Mouse (Mus musculus) CH12.LX (cell line): ENCODE data around the gene Gm20538. TPM values are rescaled to one million over a fixed set of nuclear protein-coding genes. Genes with fewer than 3 reads are reported as not detected.

Source experiments
- DNase-seq: peaks from one replicate; pipeline ENCODE4 v3.0.0-alpha.2; 2013; ENCODE audit errors: extremely low read depth
- H3K27ac ChIP-seq: 2 replicates; pipeline ENCODE4 v1.5.1; 2012; ENCODE audit warnings: low read depth, mild to moderate bottlenecking, control low read depth, moderate library complexity; ENCODE audit not compliant: insufficient read depth
- H3K27me3 ChIP-seq: replicated peaks from 2 replicates; pipeline ENCODE3; 2012; ENCODE audit warnings: inconsistent platforms
- H3K36me3 ChIP-seq, 2 experiments: replicated peaks in 1 of 2; 2 replicates each; pipeline versions ENCODE3 to v1.6.1; 2012; ENCODE audit warnings: inconsistent platforms in 1 of 2, low read length in 1 of 2, mild to moderate bottlenecking in 1 of 2, mixed read lengths in 1 of 2, moderate library complexity in 1 of 2; ENCODE audit not compliant: control insufficient read depth in 1 of 2, insufficient read depth in 1 of 2
- H3K4me1 ChIP-seq, 2 experiments: 2 replicates each; pipeline ENCODE4 v1.6.1; 2012; ENCODE audit warnings: inconsistent platforms in 1 of 2, moderate library complexity in 1 of 2; ENCODE audit not compliant: insufficient read depth in 2 of 2, control insufficient read depth in 1 of 2
- H3K4me2 ChIP-seq: 2 replicates; pipeline ENCODE4 v1.6.1; 2012; ENCODE audit warnings: low read depth, mild to moderate bottlenecking, control low read depth; ENCODE audit not compliant: poor library complexity, insufficient read depth, severe bottlenecking
- H3K4me3 ChIP-seq, 3 experiments: fragments of 150-350 bp in 1 of 3; sonication (generic) in 1 of 3; replicated peaks in 1 of 3; 2 replicates each; pipeline versions ENCODE3 to v1.5.1; 2011 to 2012; ENCODE audit warnings: low read depth in 2 of 3, low read length in 2 of 3, mild to moderate bottlenecking in 2 of 3, moderate library complexity in 2 of 3, control low read depth in 1 of 3, improper control_type of control experiment in 1 of 3, inconsistent platforms in 1 of 3, mixed read lengths in 1 of 3; ENCODE audit not compliant: poor library complexity in 1 of 3
- H3K79me2 ChIP-seq: replicated peaks from 2 replicates; pipeline ENCODE4 v1.6.1; 2012; ENCODE audit warnings: mild to moderate bottlenecking, moderate library complexity; ENCODE audit not compliant: control insufficient read depth, poor library complexity, insufficient read depth, severe bottlenecking; ENCODE audit errors: extremely low read depth
- H3K9ac ChIP-seq: 2 replicates; pipeline ENCODE4 v1.6.1; 2012; ENCODE audit warnings: low read depth, mild to moderate bottlenecking, control low read depth, moderate library complexity; ENCODE audit not compliant: insufficient read depth
- H3K9me3 ChIP-seq: replicated peaks from 2 replicates; pipeline ENCODE3; 2012; ENCODE audit warnings: low read length, inconsistent platforms, mixed read lengths
- BHLHE40 ChIP-seq: IDR thresholded peaks from 2 replicates; pipeline ENCODE4 v1.6.1; 2011; ENCODE audit warnings: mild to moderate bottlenecking, low read depth, low read length, improper control_type of control experiment
- CHD1 ChIP-seq: IDR thresholded peaks from 2 replicates; pipeline ENCODE4 v1.6.1; 2012; ENCODE audit warnings: low read depth, low read length, improper control_type of control experiment, inconsistent platforms
- ELF1 ChIP-seq: IDR thresholded peaks from 2 replicates; pipeline ENCODE4 v1.6.1; 2014; ENCODE audit warnings: low read depth, mild to moderate bottlenecking, inconsistent platforms, low read length, improper control_type of control experiment
- GABPA ChIP-seq: IDR thresholded peaks from 2 replicates; pipeline ENCODE4 v1.6.1; 2012; ENCODE audit warnings: low read depth, low read length, improper control_type of control experiment, inconsistent platforms; ENCODE audit not compliant: insufficient replicate concordance
- HCFC1 ChIP-seq: IDR thresholded peaks from 2 replicates; pipeline ENCODE4 v1.6.1; 2012; ENCODE audit warnings: low read depth, mild to moderate bottlenecking, inconsistent platforms, low read length, improper control_type of control experiment
- JUN ChIP-seq: IDR thresholded peaks from 2 replicates; pipeline ENCODE4 v1.6.1; 2011; ENCODE audit warnings: low read depth, mild to moderate bottlenecking, low read length, improper control_type of control experiment, moderate library complexity; ENCODE audit not compliant: insufficient read depth
- KAT2A ChIP-seq: IDR thresholded peaks from 2 replicates; pipeline ENCODE4 v1.6.1; 2012; ENCODE audit warnings: low read length, improper control_type of control experiment, inconsistent platforms; ENCODE audit not compliant: insufficient replicate concordance
- MAFK ChIP-seq: IDR thresholded peaks from 2 replicates; pipeline ENCODE4 v1.6.1; 2011; ENCODE audit warnings: low read length, improper control_type of control experiment; ENCODE audit not compliant: insufficient replicate concordance
- MAX ChIP-seq: IDR thresholded peaks from 2 replicates; pipeline ENCODE4 v1.6.1; 2011; ENCODE audit warnings: low read length, improper control_type of control experiment
- MAZ ChIP-seq: IDR thresholded peaks from 2 replicates; pipeline ENCODE4 v1.6.1; 2012; ENCODE audit warnings: low read depth, mild to moderate bottlenecking, inconsistent platforms, low read length, improper control_type of control experiment, moderate library complexity
- MYC ChIP-seq: IDR thresholded peaks from 2 replicates; pipeline ENCODE4 v1.6.1; 2011; ENCODE audit warnings: low read depth, mild to moderate bottlenecking, improper control_type of control experiment, low read length
- POLR2A ChIP-seq: IDR thresholded peaks from 2 replicates; pipeline ENCODE4 v1.6.1; 2011; ENCODE audit warnings: low read depth, mild to moderate bottlenecking, improper control_type of control experiment, low read length
- RCOR1 ChIP-seq: conservative IDR thresholded peaks from 2 replicates; pipeline ENCODE4 v1.6.1; 2012; ENCODE audit warnings: low read depth, mild to moderate bottlenecking, inconsistent platforms, low read length, improper control_type of control experiment
- SIN3A ChIP-seq: IDR thresholded peaks from 2 replicates; pipeline ENCODE4 v1.6.1; 2012; ENCODE audit warnings: low read length, improper control_type of control experiment, inconsistent platforms
- SMC3 ChIP-seq: IDR thresholded peaks from 2 replicates; pipeline ENCODE4 v1.6.1; 2011; ENCODE audit warnings: low read depth, low read length, improper control_type of control experiment
- TBP ChIP-seq: conservative IDR thresholded peaks from 2 replicates; pipeline ENCODE4 v1.6.1; 2011; ENCODE audit warnings: low read depth, low read length, improper control_type of control experiment
- ZC3H11A ChIP-seq: IDR thresholded peaks from 2 replicates; pipeline ENCODE4 v1.6.1; 2012; ENCODE audit warnings: low read depth, mild to moderate bottlenecking, inconsistent platforms, low read length, improper control_type of control experiment
- ZKSCAN1 ChIP-seq: IDR thresholded peaks from 2 replicates; pipeline ENCODE4 v1.6.1; 2012; ENCODE audit warnings: low read depth, inconsistent platforms, low read length, improper control_type of control experiment, borderline replicate concordance
- dilution Hi-C: fragments of 300-500 bp; cut with MboI; formaldehyde crosslinking; loops from 2 replicates; pipeline ENCODE4 v1.14.3; 2020; ENCODE audit warnings: low sequenced_read_pairs; ENCODE audit not compliant: extremely low pct_unique_long_range_greater_than_20kb, extremely low pct_ligation_motif_present
- in situ Hi-C: fragments of 300-500 bp; cut with MboI; formaldehyde crosslinking; loops from 3 replicates; pipeline ENCODE4 v1.14.3; 2019; ENCODE audit warnings: low sequenced_read_pairs, low pct_ligation_motif_present, low pct_unique_long_range_greater_than_20kb, mixed read lengths
- polyA plus RNA-seq: library from polyadenylated mRNA; unstranded; fragments of >175 nt; gene quantifications from 2 replicates; pipeline ENCODE4 v1.2.1, GENCODE M21; 2012; ENCODE audit warnings: low read depth; ENCODE audit not compliant: insufficient read length
- total RNA-seq, 2 experiments: library from RNA; depleted of rRNA; stranded (reverse); fragments of 300-350 nt in 1 of 2; fragments of >200 nt in 1 of 2; gene quantifications; 2 replicates each; pipeline ENCODE4 v1.2.3; 2012 to 2014

The Gm20538 gene
- total and polyA plus RNA-seq, 3 experiments = 1.7 TPM; not detected in 2

DNA sequence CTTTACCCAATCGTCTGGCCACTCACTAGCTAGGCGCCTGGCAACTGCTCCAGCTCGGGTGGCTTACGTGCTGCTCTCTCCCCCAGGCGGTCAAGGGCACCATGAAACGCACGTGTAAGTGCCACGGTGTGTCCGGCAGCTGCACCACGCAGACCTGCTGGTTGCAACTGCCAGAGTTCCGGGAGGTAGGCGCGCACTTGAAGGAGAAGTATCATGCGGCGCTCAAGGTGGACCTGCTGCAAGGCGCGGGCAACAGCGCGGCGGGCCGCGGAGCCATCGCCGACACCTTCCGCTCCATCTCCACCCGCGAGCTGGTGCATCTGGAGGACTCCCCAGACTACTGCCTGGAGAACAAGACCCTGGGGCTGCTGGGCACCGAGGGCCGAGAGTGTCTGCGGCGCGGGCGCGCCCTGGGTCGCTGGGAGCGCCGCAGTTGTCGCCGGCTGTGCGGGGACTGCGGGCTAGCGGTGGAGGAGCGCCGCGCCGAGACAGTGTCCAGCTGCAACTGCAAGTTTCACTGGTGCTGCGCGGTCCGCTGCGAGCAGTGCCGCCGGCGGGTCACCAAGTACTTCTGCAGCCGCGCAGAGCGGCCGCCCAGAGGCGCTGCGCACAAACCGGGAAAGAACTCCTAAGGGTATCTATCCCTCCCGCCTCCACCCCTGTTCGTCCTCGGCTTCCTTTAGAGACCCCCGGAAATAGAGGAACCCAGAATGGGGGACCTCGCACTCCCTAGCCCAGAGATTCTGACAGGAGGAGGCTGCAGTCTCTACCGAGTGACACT is 41.0 kb downstream of the Gm20538 start:
- no peak overlapping the region for H3K4me3 ChIP-seq
- no peak overlapping the region for H3K4me2 ChIP-seq
- no peak overlapping the region for H3K9ac ChIP-seq

DNA sequence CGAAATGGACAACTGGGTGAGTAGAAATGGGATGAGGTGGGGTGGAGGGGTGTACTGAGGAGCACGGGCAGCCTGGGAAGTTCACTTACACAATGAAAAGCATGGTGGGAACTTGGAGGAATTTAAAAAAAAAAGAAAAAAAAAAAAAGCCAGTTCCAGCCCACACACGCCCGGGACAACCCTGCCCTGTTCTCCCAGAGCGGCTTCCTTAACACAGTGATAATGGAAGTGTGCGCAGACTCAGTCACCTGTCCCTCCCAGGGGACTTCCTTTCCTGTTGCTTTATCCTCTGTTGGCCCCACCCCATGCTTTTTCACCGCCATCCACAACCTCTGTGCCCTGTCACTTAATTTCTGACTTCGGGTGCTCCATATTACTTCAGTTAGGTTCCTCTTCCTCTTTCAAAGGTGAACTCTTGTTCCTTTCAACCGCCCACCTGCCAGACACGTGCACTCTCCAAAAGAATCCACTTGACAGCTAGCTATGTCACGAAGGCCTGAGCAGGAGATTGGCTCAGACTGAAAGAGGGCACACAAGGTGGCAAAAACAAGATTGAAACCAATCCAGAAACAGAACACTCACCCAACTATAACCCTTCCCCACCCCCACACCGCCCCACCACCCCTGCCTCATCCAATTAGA is 42.0 kb downstream of the Gm20538 start:
- Histone ChIP-seq H3K9me3 (peaks cover 6% of the 10 kb centered on the region), H3K36me3 (no peaks in the 10 kb centered on the region), H3K27me3 (no peaks in the 10 kb centered on the region), H3K4me2 (no peak overlapping the region), H3K9ac (no peak overlapping the region), H3K4me3 (no peak overlapping the region), H3K27ac (no peak overlapping the region), H3K79me2 (no peaks in the 10 kb centered on the region), H3K4me1 (peaks cover 2 to 12% of the 10 kb centered on the region in 2 experiments; a peak in 3 of 4 replicates)
- no peak for DNase-seq
- in situ Hi-C loops = no loop called here
- TF ChIP-seq MAZ (no peak), CHD1 (no peak), MAFK (no peak), ZC3H11A (no peak), GABPA (no peak), MYC (no peak), ELF1 (no peak), RCOR1 (no peak), SMC3 (no peak), JUN (no peak), TBP (no peak), SIN3A (no peak), BHLHE40 (peak; percentile 43; the same call in 1 of the 2 replicates), HCFC1 (no peak), MAX (peak; percentile 38; the same call in 1 of the 2 replicates), POLR2A (no peak), KAT2A (no peak)
- dilution Hi-C loops = no loop called here

More for the DNA sequence above, 41.0 kb downstream of the Gm20538 start:
- Histone ChIP-seq H3K36me3 (no peaks in the 10 kb centered on the region), H3K27ac (no peak overlapping the region), H3K79me2 (no peaks in the 10 kb centered on the region), H3K27me3 (no peaks in the 10 kb centered on the region), H3K4me1 (peaks cover 0 to 7% of the 10 kb centered on the region in 2 experiments; a peak in 2 of 4 replicates), H3K9me3 (peaks cover 6% of the 10 kb centered on the region)
- DNase-seq = no peak
- in situ Hi-C loops (no loop called here), dilution Hi-C loops (no loop called here)
- no peak for TF ChIP-seq ZKSCAN1
- no peak for TF ChIP-seq TBP
